In the genomic region with DNA sequence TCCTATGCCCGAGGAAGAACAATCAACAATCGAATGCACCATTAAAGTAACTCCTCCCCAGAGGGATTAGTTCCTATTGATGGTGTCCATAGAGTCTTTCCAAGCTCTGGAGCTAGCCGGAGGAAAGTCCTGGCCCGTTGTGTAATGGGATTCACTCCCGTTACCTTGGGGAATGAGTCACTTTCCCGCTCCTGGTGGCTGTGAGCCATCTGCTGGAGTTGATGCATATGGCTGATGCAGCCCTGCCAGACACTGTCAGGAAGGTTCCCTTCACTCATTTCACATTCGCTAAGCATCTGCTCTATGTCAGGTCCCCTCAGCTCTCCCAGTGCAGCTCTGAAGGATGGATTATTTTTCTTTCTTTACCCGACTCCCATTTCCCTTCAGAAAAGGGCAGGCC, we compare ENCODE assay signal across 9 mouse cellular contexts. TPM values are rescaled to one million over a fixed set of nuclear protein-coding genes. Genes with fewer than 3 reads are reported as not detected.
DNase-seq lines count a peak whose midpoint lies in the region; ATAC-seq and TF ChIP-seq lines count a peak whose summit lies in the region.
"Had no signal": no experiment of that assay in that cellular context is flagged by ENCODE, and none has a peak within 500 bp of the region (broad histone marks: within the 10 kb centered on the region; RNA-seq: fewer than 3 reads in every experiment).

No protein-coding gene starts in this region.

- 0 out of 2 replicates have a peak overlapping the region, but pooled peaks have one; percentile 3 for H3K9ac ChIP-seq in forebrain, embryonic 15.5 days (replicated peaks)
- H3K9ac ChIP-seq in forebrain, embryonic 13.5 days = no peak overlapping the region
- H3K9ac ChIP-seq in liver, postnatal 0 days (replicated peaks) = no peak overlapping the region
- H3K9ac ChIP-seq in forebrain, embryonic 11.5 days (ENCODE audit: low read length) = no peak overlapping the region
- H3K9ac ChIP-seq: midbrain, embryonic 12.5 days had no signal

- no peak overlapping the region for H3K4me2 ChIP-seq in forebrain, embryonic 15.5 days (replicated peaks)
- H3K4me2 ChIP-seq in forebrain, embryonic 13.5 days = no peak overlapping the region
- no peak overlapping the region for H3K4me2 ChIP-seq in liver, postnatal 0 days (ENCODE audit: low read depth, low read length)
- no peak overlapping the region for H3K4me2 ChIP-seq in forebrain, embryonic 11.5 days (ENCODE audit: low read depth, low read length, severe bottlenecking)
- H3K4me2 ChIP-seq: midbrain, embryonic 12.5 days had no signal

- TF ChIP-seq EP300 in liver, postnatal 0 days (IDR thresholded peaks at IDR 0.05; ENCODE audit: low read depth) = no peak

- no peak for ATAC-seq in forebrain, embryonic 15.5 days (replicated peaks)
- ATAC-seq in forebrain, embryonic 13.5 days = no peak
- no peak for ATAC-seq in liver, postnatal 0 days
- no peak for ATAC-seq in erythroblast, adult 5-6 weeks (replicated peaks; ENCODE audit: low FRiP score, poor library complexity, severe bottlenecking)
- no peak for ATAC-seq in forebrain, embryonic 11.5 days (replicated peaks; ENCODE audit: low FRiP score)

- H3K4me3 ChIP-seq in forebrain, embryonic 15.5 days = no peak overlapping the region
- H3K4me3 ChIP-seq in forebrain, embryonic 13.5 days = no peak overlapping the region
- no peak overlapping the region for H3K4me3 ChIP-seq in liver, postnatal 0 days (ENCODE audit: low read depth, low read length)
- H3K4me3 ChIP-seq in forebrain, embryonic 11.5 days (ENCODE audit: low read depth, low read length) = no peak overlapping the region
- H3K4me3 ChIP-seq: midbrain, embryonic 12.5 days had no signal

- H3K9me3 ChIP-seq in forebrain, embryonic 15.5 days = no peaks in the 10 kb centered on the region
- no peaks in the 10 kb centered on the region for H3K9me3 ChIP-seq in forebrain, embryonic 13.5 days (replicated peaks)
- no peaks in the 10 kb centered on the region for H3K9me3 ChIP-seq in liver, postnatal 0 days (ENCODE audit: low read length)
- H3K9me3 ChIP-seq in forebrain, embryonic 11.5 days (ENCODE audit: control insufficient read depth, low read length) = no peaks in the 10 kb centered on the region
- H3K9me3 ChIP-seq: midbrain, embryonic 12.5 days had no signal

- H3K36me3 ChIP-seq in forebrain, embryonic 15.5 days = no peaks in the 10 kb centered on the region
- no peaks in the 10 kb centered on the region for H3K36me3 ChIP-seq in forebrain, embryonic 13.5 days (ENCODE audit: poor library complexity, severe bottlenecking)
- no peaks in the 10 kb centered on the region for H3K36me3 ChIP-seq in liver, postnatal 0 days (replicated peaks; ENCODE audit: insufficient read depth, low read length)
- no peaks in the 10 kb centered on the region for H3K36me3 ChIP-seq in forebrain, embryonic 11.5 days (ENCODE audit: control insufficient read depth, insufficient read depth, low read length)
- H3K36me3 ChIP-seq: midbrain, embryonic 12.5 days had no signal

- no peaks in the 10 kb centered on the region for H3K27me3 ChIP-seq in forebrain, embryonic 15.5 days
- H3K27me3 ChIP-seq in forebrain, embryonic 13.5 days = no peaks in the 10 kb centered on the region
- H3K27me3 ChIP-seq in liver, postnatal 0 days (ENCODE audit: insufficient read depth, low read length) = no peaks in the 10 kb centered on the region
- H3K27me3 ChIP-seq in forebrain, embryonic 11.5 days (ENCODE audit: control insufficient read depth, insufficient read depth, low read length) = no peaks in the 10 kb centered on the region
- H3K27me3 ChIP-seq: midbrain, embryonic 12.5 days had no signal

- DNase-seq in liver, postnatal 0 days = no peak
- DNase-seq in liver = no peak
- DNase-seq in cerebellum, postnatal 25 days = peak; percentile 87 to 90
- peak; percentile 56 for DNase-seq in right cerebral cortex, postnatal 25 days
- no peak for DNase-seq in forebrain, embryonic 11.5 days (ENCODE audit: low spot score)

- H3K27ac ChIP-seq in forebrain, embryonic 15.5 days (replicated peaks) = 0 out of 2 replicates have a peak overlapping the region, but pooled peaks have one; percentile 35
- H3K27ac ChIP-seq in forebrain, embryonic 13.5 days = no peak overlapping the region
- H3K27ac ChIP-seq in liver, postnatal 0 days (ENCODE audit: low read depth) = no peak overlapping the region
- no peak overlapping the region for H3K27ac ChIP-seq in forebrain, embryonic 11.5 days (ENCODE audit: low read depth, low read length)
- H3K27ac ChIP-seq: midbrain, embryonic 12.5 days had no signal

- H3K4me1 ChIP-seq in forebrain, embryonic 15.5 days = peaks cover 17% of the 10 kb centered on the region
- peaks cover 19% of the 10 kb centered on the region for H3K4me1 ChIP-seq in forebrain, embryonic 13.5 days
- H3K4me1 ChIP-seq in liver, postnatal 0 days (ENCODE audit: insufficient read depth) = peaks cover 10% of the 10 kb centered on the region
- no peaks in the 10 kb centered on the region; the same call in 1 of the 2 replicates for H3K4me1 ChIP-seq in forebrain, embryonic 11.5 days (replicated peaks; ENCODE audit: control insufficient read depth, insufficient read depth, low read length)

- 44% methylated on average over 8 of the region's 8 CpGs for WGBS in forebrain, embryonic 15.5 days
- WGBS in forebrain, embryonic 13.5 days = 44% methylated on average over 8 of the region's 8 CpGs
- WGBS in liver, postnatal 0 days (ENCODE audit: insufficient replicate concordance) = 45% methylated on average over 8 of the region's 8 CpGs
- 52% methylated on average over 8 of the region's 8 CpGs for WGBS in forebrain, embryonic 11.5 days

- TF ChIP-seq CTCF in liver, postnatal 0 days (IDR thresholded peaks at IDR 0.05; ENCODE audit: low read depth) = peak; percentile 38

RNA-seq across cellular contexts. Expression of a gene that starts 2.7 kb away (rescaled TPM):
- 71.2 and 72.2 TPM in 2 replicates for polyA plus RNA-seq in forebrain, embryonic 15.5 days (2015; fragmentation: Nextera tagmentation; extraction: Ambion mirVana)
- polyA plus RNA-seq in forebrain, embryonic 13.5 days (2015; fragmentation: Nextera tagmentation; extraction: Ambion mirVana) = 68.9 and 72.8 TPM in 2 replicates
- 24.7 and 25.8 TPM in 2 replicates for polyA plus RNA-seq in liver, postnatal 0 days (2015; fragmentation: Nextera tagmentation; extraction: Ambion mirVana)
- 20.7 and 23.1 TPM in 2 replicates for total RNA-seq in erythroblast, adult 5-6 weeks (2015; ENCODE audit: low replicate concordance)
- total RNA-seq in erythroblast, adult 5-6 weeks (2017; ENCODE audit: low replicate concordance) = 22.9 and 25.4 TPM in 2 replicates
- 57.9 and 60.6 TPM in 2 replicates for polyA plus RNA-seq in forebrain, embryonic 11.5 days (2014; fragmentation: Nextera tagmentation; extraction: Ambion mirVana)

RNA-seq across cellular contexts. Expression of a gene that starts 26.6 kb away (rescaled TPM):
- 1.1 TPM in 2 replicates for polyA plus RNA-seq in forebrain, embryonic 15.5 days (2015; fragmentation: Nextera tagmentation; extraction: Ambion mirVana)
- polyA plus RNA-seq in forebrain, embryonic 13.5 days (2015; fragmentation: Nextera tagmentation; extraction: Ambion mirVana) = 0.31 and 2.2 TPM in 2 replicates
- 2.1 and 2.6 TPM in 2 replicates for polyA plus RNA-seq in liver, postnatal 0 days (2015; fragmentation: Nextera tagmentation; extraction: Ambion mirVana)
- not detected in 2 replicates for total RNA-seq in erythroblast, adult 5-6 weeks (2015; ENCODE audit: low replicate concordance)
- total RNA-seq in erythroblast, adult 5-6 weeks (2017; ENCODE audit: low replicate concordance) = not detected in 2 replicates
- polyA plus RNA-seq in forebrain, embryonic 11.5 days (2014; fragmentation: Nextera tagmentation; extraction: Ambion mirVana) = 2.3 and 3.1 TPM in 2 replicates

RNA-seq across cellular contexts. Expression of a gene that starts 50.6 kb away (rescaled TPM):
- 71.3 and 73.7 TPM in 2 replicates for polyA plus RNA-seq in forebrain, embryonic 15.5 days (2015; fragmentation: Nextera tagmentation; extraction: Ambion mirVana)
- polyA plus RNA-seq in forebrain, embryonic 13.5 days (2015; fragmentation: Nextera tagmentation; extraction: Ambion mirVana) = 65.3 and 79.4 TPM in 2 replicates
- polyA plus RNA-seq in liver, postnatal 0 days (2015; fragmentation: Nextera tagmentation; extraction: Ambion mirVana) = 7.9 and 8.5 TPM in 2 replicates
- 29.6 and 35.1 TPM in 2 replicates for total RNA-seq in erythroblast, adult 5-6 weeks (2015; ENCODE audit: low replicate concordance)
- 24.9 and 25.5 TPM in 2 replicates for total RNA-seq in erythroblast, adult 5-6 weeks (2017; ENCODE audit: low replicate concordance)
- 49.9 and 56.0 TPM in 2 replicates for polyA plus RNA-seq in forebrain, embryonic 11.5 days (2014; fragmentation: Nextera tagmentation; extraction: Ambion mirVana)

Comparison
In these comparisons a context has a peak if more than half of its experiments do, and no peak if none do; other contexts are left out.
1. DNase-seq: peak in cerebellum, postnatal 25 days (2 of 2) and right cerebral cortex, postnatal 25 days (single experiment); none in liver, postnatal 0 days (single experiment), liver (single experiment) and forebrain, embryonic 11.5 days (single experiment).